Mouse (Mus musculus): ENCODE measurements around the gene Npas3.

The Npas3 gene

GRCm38 (mm10) chr12:53410647-53411046 is 162.2 kb downstream of the Npas3 start:
- DNase-seq (ENCODE audit: low spot score in 2 of 2): no peak

DNA sequence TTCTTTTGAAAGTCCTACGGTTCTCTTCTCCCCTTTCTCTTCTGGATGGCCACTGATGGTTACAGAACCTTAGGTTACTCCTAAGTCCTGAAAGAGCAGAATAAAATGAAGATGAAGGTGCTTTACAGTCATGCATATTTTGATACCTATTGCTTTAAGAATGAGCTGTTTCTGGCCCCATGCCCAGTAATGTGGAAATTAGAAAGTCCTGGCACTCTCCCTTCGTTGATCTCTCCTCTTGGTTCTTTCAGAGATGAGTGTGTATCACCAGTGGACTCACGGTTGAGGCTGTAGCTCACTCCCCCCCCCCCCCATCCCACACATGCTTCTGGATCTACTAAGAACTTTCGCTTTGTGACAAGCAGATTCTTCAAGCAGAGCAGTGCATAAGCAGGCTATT is 167.6 kb downstream of the Npas3 start:
- no peak for DNase-seq (ENCODE audit: low spot score in 2 of 2)

- DNase-seq (ENCODE audit: low spot score in 2 of 2): no peak
These were observed 173.2 kb downstream of the Npas3 start for GRCm38 (mm10) chr12:53421701-53422100.

- no peak for DNase-seq (ENCODE audit: low spot score in 2 of 2)
These were observed 175.2 kb downstream of the Npas3 start for GRCm38 (mm10) chr12:53423631-53424030.

DNA sequence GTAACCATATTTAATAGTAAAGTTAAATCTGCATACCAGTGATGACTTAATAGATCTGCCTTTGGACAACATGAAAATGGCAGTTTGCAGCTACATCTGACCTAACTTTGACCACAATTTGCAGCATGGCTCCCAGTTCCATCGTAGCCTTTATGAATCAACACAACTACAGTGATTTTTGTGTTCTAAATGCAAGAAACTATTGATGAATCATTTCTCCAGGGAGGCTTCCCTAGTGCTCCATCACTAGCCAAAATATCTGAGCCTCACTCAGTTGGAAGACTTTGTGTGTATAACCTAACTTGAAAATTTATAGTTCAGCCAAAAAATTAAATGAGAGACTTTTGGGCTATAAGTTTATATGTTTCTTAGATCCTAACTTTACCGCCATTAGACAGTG is 177.5 kb downstream of the Npas3 start:
- DNase-seq (ENCODE audit: low spot score in 2 of 2): no peak

DNA sequence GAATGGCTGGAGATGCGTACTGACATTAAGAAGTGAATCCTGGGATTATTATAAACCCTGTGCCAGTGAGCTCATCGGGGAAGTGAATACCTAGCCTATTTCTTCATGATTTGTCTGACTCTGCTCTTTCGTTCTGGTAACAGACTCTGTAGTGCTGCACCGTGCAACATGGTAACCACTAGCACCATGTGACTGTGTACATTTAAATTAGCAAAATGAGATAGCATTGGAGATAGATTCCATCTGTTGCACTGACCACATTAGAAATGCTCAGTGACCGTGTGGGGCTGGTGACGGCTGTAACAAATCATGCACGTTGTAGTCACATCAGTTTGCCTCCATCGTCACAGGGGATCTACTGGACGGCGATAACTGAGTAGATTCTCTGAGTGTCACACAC is 178.7 kb downstream of the Npas3 start:
- no peak for DNase-seq (ENCODE audit: low spot score in 2 of 2)

GRCm38 (mm10) chr12:53442029-53442428 is 193.6 kb downstream of the Npas3 start:
- DNase-seq (ENCODE audit: low spot score in 2 of 2): no peak

- DNase-seq (ENCODE audit: low spot score in 2 of 2): no peak
These were observed 199.0 kb downstream of the Npas3 start for GRCm38 (mm10) chr12:53447469-53447868.

- DNase-seq (ENCODE audit: low spot score in 2 of 2): no peak
These were observed 199.6 kb downstream of the Npas3 start for GRCm38 (mm10) chr12:53448040-53448439.

DNA sequence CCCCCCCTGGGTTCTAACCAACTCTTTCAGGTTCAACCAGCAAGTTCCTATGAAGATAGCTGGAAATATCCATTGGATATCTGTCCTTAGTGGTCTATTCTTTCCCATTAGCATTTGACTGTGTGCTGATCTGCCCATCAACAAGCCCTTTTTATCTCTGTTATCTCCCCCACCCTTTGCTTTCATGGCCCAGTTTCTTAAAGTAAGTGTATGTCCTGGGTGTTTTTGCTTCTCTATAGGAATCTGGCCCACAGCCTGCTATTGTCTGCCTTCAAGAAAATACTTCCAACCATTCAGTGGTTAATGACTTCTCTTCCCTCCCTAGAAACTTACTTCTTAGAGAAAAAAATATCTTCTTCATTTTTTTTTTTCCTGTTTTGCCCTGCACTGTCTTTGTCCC is 219.1 kb downstream of the Npas3 start:
- DNase-seq (ENCODE audit: low spot score in 2 of 2): no peak

DNA sequence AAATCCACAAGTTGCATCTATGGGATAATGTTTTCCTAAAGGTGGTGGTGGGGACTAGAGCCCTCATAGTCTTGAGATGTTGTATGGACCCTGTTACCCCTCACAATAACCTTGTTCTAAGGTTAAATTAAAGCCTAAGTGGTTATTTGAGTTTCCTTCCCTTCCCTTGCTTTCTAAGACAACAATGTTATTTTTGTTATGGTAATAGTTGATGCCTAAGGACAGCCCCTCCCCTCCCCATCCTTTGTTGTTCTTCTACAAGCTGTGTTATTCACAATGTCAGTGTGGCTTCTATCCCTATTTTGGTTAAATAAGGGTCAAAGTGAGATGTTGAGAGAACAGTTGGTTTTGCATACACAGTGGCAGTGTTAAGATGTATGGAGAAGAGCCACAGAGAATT is 226.0 kb downstream of the Npas3 start:
- DNase-seq (ENCODE audit: low spot score in 2 of 2): no peak

GRCm38 (mm10) chr12:53484924-53485323 is 236.4 kb downstream of the Npas3 start:
- DNase-seq (ENCODE audit: low spot score in 2 of 2): no peak

- no peak for DNase-seq (ENCODE audit: low spot score in 2 of 2)
These were observed 247.9 kb downstream of the Npas3 start for GRCm38 (mm10) chr12:53496386-53496785.

- DNase-seq (ENCODE audit: low spot score in 2 of 2): peak in 1 of 2 experiments; percentile 10
These were observed 266.4 kb downstream of the Npas3 start for GRCm38 (mm10) chr12:53514885-53515284.

GRCm38 (mm10) chr12:53519556-53519955 is 271.1 kb downstream of the Npas3 start:
- no peak for DNase-seq (ENCODE audit: low spot score in 2 of 2)

GRCm38 (mm10) chr12:53522631-53523030 is 274.2 kb downstream of the Npas3 start:
- DNase-seq (ENCODE audit: low spot score in 2 of 2): no peak

DNA sequence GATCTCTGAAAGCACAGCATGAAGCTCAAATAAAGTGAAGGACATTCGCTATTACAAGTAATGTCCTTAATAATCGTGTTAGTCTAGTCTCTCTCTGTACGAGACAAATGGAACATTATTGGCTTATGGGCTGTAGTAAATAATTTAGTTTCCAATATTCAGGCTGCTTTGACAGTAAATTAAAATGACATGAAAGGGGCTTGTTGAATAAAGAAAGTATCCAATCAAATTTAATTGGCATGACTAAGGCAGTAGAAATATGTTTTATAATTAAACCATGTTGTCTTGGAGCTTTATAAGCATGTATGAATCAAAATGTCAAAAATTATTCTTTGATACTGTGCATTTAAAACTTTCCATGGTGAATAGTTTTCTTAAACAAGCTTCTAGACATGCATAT is 278.6 kb downstream of the Npas3 start:
- DNase-seq (ENCODE audit: low spot score in 2 of 2): no peak

DNA sequence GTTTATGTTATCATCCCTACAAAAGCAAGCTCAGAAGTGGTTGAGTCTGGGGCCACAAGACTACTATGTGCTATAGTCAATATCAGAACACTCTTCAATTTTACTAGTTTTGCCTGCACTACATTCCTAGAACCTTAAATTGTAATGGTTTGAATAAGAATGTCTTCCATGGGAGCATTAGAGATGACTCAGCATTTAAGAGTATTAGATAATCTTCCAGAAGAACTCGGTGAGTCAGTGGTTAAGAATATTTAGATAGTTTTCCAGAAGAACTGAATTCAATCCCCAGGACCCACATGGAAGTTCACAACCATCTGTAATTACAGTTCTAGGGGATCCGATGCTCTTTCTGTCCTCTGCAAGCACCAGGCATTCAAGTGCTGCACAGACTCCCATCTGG is 280.9 kb downstream of the Npas3 start:
- no peak for DNase-seq (ENCODE audit: low spot score in 2 of 2)

GRCm38 (mm10) chr12:53536816-53537215 is 288.3 kb downstream of the Npas3 start:
- no peak for DNase-seq (ENCODE audit: low spot score in 2 of 2)

DNA sequence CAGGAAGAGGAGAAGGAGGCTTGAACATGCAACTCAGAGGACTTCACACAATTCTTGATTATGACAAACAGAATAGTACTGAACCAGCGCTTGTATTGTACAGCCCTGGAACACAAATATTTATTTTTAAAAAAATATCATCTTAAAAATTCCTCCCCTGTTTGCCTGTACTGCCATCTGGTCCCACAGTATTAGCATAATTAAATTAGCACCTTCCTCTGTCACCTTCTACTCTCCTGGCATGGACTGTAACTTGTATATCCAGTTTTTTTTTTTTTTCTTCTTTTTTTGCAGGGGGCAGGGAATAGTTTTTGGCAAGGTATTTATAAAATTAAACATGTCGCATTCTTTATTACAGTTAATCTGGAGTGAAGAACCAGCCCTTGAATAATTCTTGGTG is 307.9 kb downstream of the Npas3 start:
- DNase-seq (ENCODE audit: low spot score in 2 of 2): no peak

DNA sequence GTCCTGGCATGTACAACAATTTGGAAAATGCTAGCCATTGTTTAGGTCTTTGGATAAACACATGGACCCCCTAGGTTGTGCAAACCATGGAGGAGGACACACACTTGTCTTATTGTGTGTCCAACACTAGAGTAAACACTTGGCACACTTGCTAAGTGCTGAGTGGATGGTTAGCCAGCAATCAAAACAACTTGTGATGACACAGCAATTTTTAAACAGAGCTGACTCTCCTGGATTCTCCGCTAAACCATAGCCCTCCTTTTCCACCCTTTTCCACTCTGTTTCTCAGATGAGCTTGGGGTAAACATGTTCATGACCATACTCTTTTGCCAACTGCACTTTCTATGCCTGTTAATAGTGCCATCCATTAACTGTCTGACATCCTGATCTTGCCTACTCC is 309.8 kb downstream of the Npas3 start:
- no peak for DNase-seq (ENCODE audit: low spot score in 2 of 2)

DNA sequence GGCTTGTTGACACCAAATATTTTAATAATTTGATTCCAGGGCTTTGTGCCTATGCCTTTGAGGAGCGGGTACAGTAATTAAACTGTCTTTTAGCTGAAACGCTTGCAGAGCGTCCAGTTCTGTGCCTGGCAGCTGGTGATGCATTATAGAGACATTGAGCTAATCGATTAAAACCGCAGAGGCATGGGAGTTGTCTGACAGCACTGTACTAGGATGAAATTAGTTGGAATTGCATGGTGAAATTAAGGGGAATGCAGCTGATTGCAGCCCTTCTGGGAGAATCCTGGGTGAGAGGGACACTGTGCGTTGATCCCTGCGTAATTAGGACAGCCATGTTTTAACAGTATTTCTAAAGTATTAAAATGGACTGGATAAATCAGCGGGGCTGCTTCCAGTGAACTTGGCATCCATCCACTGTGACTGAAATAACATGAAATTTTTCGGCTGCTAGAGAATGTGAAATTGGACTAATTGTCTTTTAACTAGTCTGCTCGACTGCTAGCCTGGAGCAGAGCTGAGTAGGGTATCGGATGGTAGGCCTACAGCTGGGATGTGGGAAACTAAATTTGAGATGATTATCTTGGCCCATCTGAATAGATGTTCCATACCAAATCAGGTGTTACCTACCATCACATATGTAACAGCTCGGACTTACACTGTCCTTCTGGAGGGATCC is 318.4 kb downstream of the Npas3 start:
- no peak for DNase-seq (ENCODE audit: low spot score in 2 of 2)

DNA sequence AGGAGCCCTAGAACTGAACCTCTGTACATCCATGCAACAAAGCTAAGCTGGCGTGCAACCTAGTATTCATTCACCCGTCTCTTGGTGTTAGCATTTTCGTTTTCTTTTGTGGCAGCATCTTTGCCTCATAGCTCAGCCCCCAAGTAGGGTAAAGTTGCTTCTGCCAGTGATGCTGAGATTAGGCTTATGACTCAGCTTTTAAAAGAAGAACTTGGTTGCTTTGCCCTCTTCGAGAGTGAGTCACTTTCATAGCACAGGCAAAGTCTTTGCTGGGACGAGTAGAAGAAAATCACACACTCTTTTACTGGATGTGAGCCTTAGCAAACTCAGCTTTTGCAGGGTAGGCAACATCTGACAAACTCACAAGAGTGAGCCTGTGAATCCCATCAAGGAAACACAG is 332.7 kb downstream of the Npas3 start:
- no peak for DNase-seq (ENCODE audit: low spot score in 2 of 2)

GRCm38 (mm10) chr12:53587249-53587648 is 338.8 kb downstream of the Npas3 start:
- no peak for DNase-seq (ENCODE audit: low spot score in 2 of 2)

Data from frontal cortex, postnatal 10 days (tissue).